Mouse (Mus musculus): ENCODE measurements around the gene Smpd1. TPM values are rescaled to one million over a fixed set of nuclear protein-coding genes. Genes with fewer than 3 reads are reported as not detected.

Smpd1 gene
- polyA plus RNA-seq, 1 experiment from 2014 or later = 31.8 TPM

GRCm38 (mm10) chr7:105581094-105581703 lies 27.0 kb downstream of the Smpd1 start, which contains the start of gene Apbb1:
Gene Apbb1, minus strand, starts transcription at chr7:105581653.
- Histone ChIP-seq H3K27ac (peak within 1 kb of the TSS; percentile 54), H3K4me1 (peaks cover 7% of the 10 kb centered on the region; the same call in 1 of the 2 replicates), H3K9ac (peak within 1 kb of the TSS; percentile 32), H3K4me2 (peak within 1 kb of the TSS; percentile 88), H3K27me3 (replicated peaks) (no peaks in the 10 kb centered on the region), H3K4me3 (replicated peaks) (peak within 1 kb of the TSS; percentile 70), H3K9me3 (no peaks in the 10 kb centered on the region), H3K36me3 (no peaks in the 10 kb centered on the region)
- peak; percentile 93 for ATAC-seq (ENCODE audit: insufficient read depth, low FRiP score, low read depth)
- under 1% methylated on average over 52 of the region's 54 CpGs for WGBS

- H3K27me3 ChIP-seq (replicated peaks) = no peaks in the 10 kb centered on the region
- H3K4me3 ChIP-seq (replicated peaks) = peak overlapping the region; percentile 70; the same call in 1 of the 2 replicates
- no peak overlapping the region for H3K9ac ChIP-seq
- no peak overlapping the region for H3K27ac ChIP-seq
- ATAC-seq (ENCODE audit: insufficient read depth, low FRiP score, low read depth) = no peak
- no peaks in the 10 kb centered on the region for H3K36me3 ChIP-seq
- H3K9me3 ChIP-seq = no peaks in the 10 kb centered on the region
- H3K4me2 ChIP-seq = peak overlapping the region; percentile 88
- peaks cover 7% of the 10 kb centered on the region; the same call in 1 of the 2 replicates for H3K4me1 ChIP-seq
- 66% methylated on average over 2 of the region's 2 CpGs for WGBS
These were observed 27.8 kb downstream of the Smpd1 start for GRCm38 (mm10) chr7:105581959-105582358.

- WGBS = 55% methylated on average over 9 of the region's 9 CpGs
- ATAC-seq (ENCODE audit: insufficient read depth, low FRiP score, low read depth) = no peak
- Histone ChIP-seq H3K9ac (no peak overlapping the region), H3K27ac (no peak overlapping the region), H3K36me3 (no peaks in the 10 kb centered on the region), H3K4me3 (replicated peaks) (no peak overlapping the region), H3K4me1 (no peaks in the 10 kb centered on the region), H3K4me2 (no peak overlapping the region), H3K27me3 (replicated peaks) (no peaks in the 10 kb centered on the region), H3K9me3 (no peaks in the 10 kb centered on the region)
These were observed 34.3 kb downstream of the Smpd1 start for GRCm38 (mm10) chr7:105588325-105588912.

GRCm38 (mm10) chr7:105590097-105590496 lies 35.9 kb downstream of the Smpd1 start:
- H3K9me3 ChIP-seq = no peaks in the 10 kb centered on the region
- no peak overlapping the region for H3K9ac ChIP-seq
- 31% methylated on average over 7 of the region's 7 CpGs for WGBS
- H3K4me1 ChIP-seq = no peaks in the 10 kb centered on the region
- no peaks in the 10 kb centered on the region for H3K27me3 ChIP-seq (replicated peaks)
- H3K4me2 ChIP-seq = no peak overlapping the region
- ATAC-seq (ENCODE audit: insufficient read depth, low FRiP score, low read depth) = no peak
- H3K27ac ChIP-seq = no peak overlapping the region
- H3K36me3 ChIP-seq = no peaks in the 10 kb centered on the region
- H3K4me3 ChIP-seq (replicated peaks) = no peak overlapping the region

GRCm38 (mm10) chr7:105602860-105603623 lies 48.9 kb downstream of the Smpd1 start:
- Histone ChIP-seq H3K9ac (no peak overlapping the region), H3K27ac (no peak overlapping the region)
- 32% methylated on average over 9 of the region's 9 CpGs for WGBS

More at GRCm38 (mm10) chr7:105602860-105603623, 48.9 kb downstream of the Smpd1 start:
- Histone ChIP-seq H3K4me2 (no peak overlapping the region), H3K9me3 (no peaks in the 10 kb centered on the region), H3K4me1 (no peaks in the 10 kb centered on the region), H3K4me3 (replicated peaks) (no peak overlapping the region), H3K36me3 (no peaks in the 10 kb centered on the region), H3K27me3 (replicated peaks) (no peaks in the 10 kb centered on the region)
- no peak; the same call in 1 of the 2 replicates for ATAC-seq (ENCODE audit: insufficient read depth, low FRiP score, low read depth)

Other genes with a start within 250 kb of the Smpd1 start
- 0.08 TPM in 1 of 2 replicates, not detected in the other for gene Olfr689, start 243.2 kb upstream of the Smpd1 start, polyA plus RNA-seq (2015; fragmentation: Nextera tagmentation; extraction: Ambion mirVana)
- not detected in 2 replicates for gene Olfr690, start 220.3 kb upstream of the Smpd1 start, polyA plus RNA-seq (2015; fragmentation: Nextera tagmentation; extraction: Ambion mirVana)
- gene Olfr691, start 212.1 kb upstream of the Smpd1 start, polyA plus RNA-seq (2015; fragmentation: Nextera tagmentation; extraction: Ambion mirVana) = not detected in 2 replicates
- not detected in 2 replicates for gene Olfr692, start 186.1 kb upstream of the Smpd1 start, polyA plus RNA-seq (2015; fragmentation: Nextera tagmentation; extraction: Ambion mirVana)
- gene Gm5901, start 179.3 kb upstream of the Smpd1 start, polyA plus RNA-seq (2015; fragmentation: Nextera tagmentation; extraction: Ambion mirVana) = not detected in 2 replicates
- 40.7 and 44.0 TPM in 2 replicates for gene Fam160a2, start 154.3 kb upstream of the Smpd1 start, polyA plus RNA-seq (2015; fragmentation: Nextera tagmentation; extraction: Ambion mirVana)
- gene Cnga4, start 149.8 kb upstream of the Smpd1 start, polyA plus RNA-seq (2015; fragmentation: Nextera tagmentation; extraction: Ambion mirVana) = not detected in 2 replicates
- gene Cckbr, start 128.6 kb upstream of the Smpd1 start, polyA plus RNA-seq (2015; fragmentation: Nextera tagmentation; extraction: Ambion mirVana) = 0.52 and 0.57 TPM in 2 replicates
- gene Cavin3, start 72.1 kb upstream of the Smpd1 start, polyA plus RNA-seq (2015; fragmentation: Nextera tagmentation; extraction: Ambion mirVana) = 115 and 131 TPM in 2 replicates
- gene Apbb1, start 27.3 kb downstream of the Smpd1 start, polyA plus RNA-seq (2015; fragmentation: Nextera tagmentation; extraction: Ambion mirVana) = 31.3 and 36.1 TPM in 2 replicates
- 7.0 and 17.7 TPM in 2 replicates for gene Hpx, start 45.8 kb downstream of the Smpd1 start, polyA plus RNA-seq (2015; fragmentation: Nextera tagmentation; extraction: Ambion mirVana)
- 27.8 and 29.8 TPM in 2 replicates for gene Trim3, start 79.2 kb downstream of the Smpd1 start, polyA plus RNA-seq (2015; fragmentation: Nextera tagmentation; extraction: Ambion mirVana)
- gene Timm10b, start 85.7 kb downstream of the Smpd1 start, polyA plus RNA-seq (2015; fragmentation: Nextera tagmentation; extraction: Ambion mirVana) = 189 and 199 TPM in 2 replicates
- 69.0 and 81.8 TPM in 2 replicates for gene Arfip2, start 86.1 kb downstream of the Smpd1 start, polyA plus RNA-seq (2015; fragmentation: Nextera tagmentation; extraction: Ambion mirVana)
- gene Gm45799, start 86.2 kb downstream of the Smpd1 start, polyA plus RNA-seq (2015; fragmentation: Nextera tagmentation; extraction: Ambion mirVana) = 24.2 and 37.0 TPM in 2 replicates
- gene Dnhd1, start 96.5 kb downstream of the Smpd1 start, polyA plus RNA-seq (2015; fragmentation: Nextera tagmentation; extraction: Ambion mirVana) = 0.71 and 0.95 TPM in 2 replicates
- 352 TPM in 2 replicates for gene Ilk, start 182.2 kb downstream of the Smpd1 start, polyA plus RNA-seq (2015; fragmentation: Nextera tagmentation; extraction: Ambion mirVana)
- 26.9 and 38.3 TPM in 2 replicates for gene Rrp8, start 183.0 kb downstream of the Smpd1 start, polyA plus RNA-seq (2015; fragmentation: Nextera tagmentation; extraction: Ambion mirVana)
- 123 and 139 TPM in 2 replicates for gene Taf10, start 190.0 kb downstream of the Smpd1 start, polyA plus RNA-seq (2015; fragmentation: Nextera tagmentation; extraction: Ambion mirVana)
- 69.5 and 73.3 TPM in 2 replicates for gene Tpp1, start 197.9 kb downstream of the Smpd1 start, polyA plus RNA-seq (2015; fragmentation: Nextera tagmentation; extraction: Ambion mirVana)
- 8.6 and 10.4 TPM in 2 replicates for gene Dchs1, start 233.3 kb downstream of the Smpd1 start, polyA plus RNA-seq (2015; fragmentation: Nextera tagmentation; extraction: Ambion mirVana)

Data from stomach, embryonic 15.5 days (tissue).